Mouse (Mus musculus) cerebellum, postnatal 36 days (tissue): ENCODE measurements at regions not wholly inside any gene's neighbourhood (a gene's known extent, or its start where the extent isn't known, plus 50 kb on each side); places are given as distances from the start of the nearest gene placed in this dataset.

Experiments used
- DNase-seq, 2 experiments: peaks; one replicate each; pipeline ENCODE4 v3.0.0; 2021 to 2022; ENCODE audit warnings: mixed read lengths in 2 of 2

- DNase-seq, result no peak
Observed at GRCm38 (mm10) chr8:26358711-26359136, 239.4 kb downstream of the Gm45692 start.

- no peak for DNase-seq
Observed at GRCm38 (mm10) chr8:26362366-26362765, 243.0 kb downstream of the Gm45692 start.

- no peak for DNase-seq
Observed at GRCm38 (mm10) chr8:26363616-26364015, 244.3 kb downstream of the Gm45692 start.

GRCm38 (mm10) chr8:26364637-26365036 is 245.3 kb downstream of the Gm45692 start:
- no peak for DNase-seq

DNA sequence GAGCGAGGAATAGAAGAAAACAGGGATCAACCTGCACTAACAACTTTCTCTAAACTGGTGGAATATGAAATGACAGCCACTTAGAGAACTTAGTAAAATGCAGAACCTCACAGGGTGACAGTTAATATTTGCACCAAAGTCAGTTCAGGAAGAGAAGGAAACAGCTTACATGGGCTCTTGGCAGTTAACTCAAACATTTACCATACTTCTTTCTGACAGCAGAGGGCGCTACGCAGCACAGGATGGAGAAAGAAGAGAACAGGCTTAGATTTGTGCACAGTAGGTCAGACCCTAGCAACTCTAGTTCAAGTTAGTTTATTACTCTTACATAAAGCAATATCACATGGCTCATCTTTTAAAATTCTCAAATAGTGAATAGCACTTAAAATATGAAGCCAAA is 261.3 kb downstream of the Gm45692 start:
- DNase-seq, result peak; percentile 69 to 86

DNA sequence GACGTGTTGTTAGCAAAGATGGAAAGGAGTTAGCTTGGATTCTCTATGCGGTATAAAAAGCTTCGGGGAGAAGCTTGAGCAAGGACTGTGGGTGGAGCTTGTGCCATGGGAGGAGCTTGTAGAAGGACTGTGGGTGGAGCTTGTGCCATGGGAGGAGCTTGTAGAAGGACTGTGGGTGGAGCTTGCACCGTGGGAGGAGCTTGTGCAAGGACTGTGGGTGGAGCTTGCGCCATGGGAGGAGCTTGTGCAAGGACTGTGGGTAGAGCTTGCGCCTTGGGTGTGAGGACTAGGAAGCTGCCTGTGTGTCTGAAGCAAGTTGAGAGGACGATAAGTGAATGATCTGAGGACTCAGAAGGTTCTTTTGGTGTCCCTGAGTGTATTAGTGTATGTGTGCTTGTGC is 263.1 kb downstream of the Gm45692 start:
- DNase-seq, result no peak

- no peak for DNase-seq
Observed at GRCm38 (mm10) chr8:26383886-26384285, 264.6 kb downstream of the Gm45692 start.

- no peak for DNase-seq
Observed at GRCm38 (mm10) chr8:26384305-26384993, 265.1 kb downstream of the Gm45692 start.

- DNase-seq, result no peak
Observed at GRCm38 (mm10) chr8:26384994-26385345, 265.6 kb downstream of the Gm45692 start.

GRCm38 (mm10) chr8:26395061-26395460 is 275.7 kb downstream of the Gm45692 start:
- no peak for DNase-seq

- DNase-seq, result no peak
Observed at GRCm38 (mm10) chr8:26420002-26420401, 300.7 kb downstream of the Gm45692 start.

DNA sequence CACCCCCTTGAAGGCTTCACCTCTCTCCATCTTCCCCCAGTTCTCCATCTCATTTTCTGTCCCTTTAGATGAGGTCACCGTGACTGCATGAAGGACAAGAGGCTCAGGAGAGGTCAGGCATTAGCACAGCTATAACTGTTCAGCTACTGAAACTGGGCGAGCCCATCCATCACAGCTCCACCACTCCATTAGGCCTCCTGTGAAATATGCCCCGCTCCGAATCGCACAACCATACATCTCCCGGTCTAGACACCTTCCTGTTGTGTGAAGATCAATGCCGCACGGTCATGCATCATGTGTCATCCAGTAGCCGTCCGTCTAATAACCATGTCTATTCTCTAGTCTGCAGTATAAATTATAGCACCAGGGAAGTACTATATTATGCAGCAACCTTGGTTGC is 301.2 kb downstream of the Gm45692 start:
- DNase-seq, result no peak

- peak; percentile 42 to 50 for DNase-seq
Observed at GRCm38 (mm10) chr8:26427311-26427710, 308.0 kb downstream of the Gm45692 start.

DNA sequence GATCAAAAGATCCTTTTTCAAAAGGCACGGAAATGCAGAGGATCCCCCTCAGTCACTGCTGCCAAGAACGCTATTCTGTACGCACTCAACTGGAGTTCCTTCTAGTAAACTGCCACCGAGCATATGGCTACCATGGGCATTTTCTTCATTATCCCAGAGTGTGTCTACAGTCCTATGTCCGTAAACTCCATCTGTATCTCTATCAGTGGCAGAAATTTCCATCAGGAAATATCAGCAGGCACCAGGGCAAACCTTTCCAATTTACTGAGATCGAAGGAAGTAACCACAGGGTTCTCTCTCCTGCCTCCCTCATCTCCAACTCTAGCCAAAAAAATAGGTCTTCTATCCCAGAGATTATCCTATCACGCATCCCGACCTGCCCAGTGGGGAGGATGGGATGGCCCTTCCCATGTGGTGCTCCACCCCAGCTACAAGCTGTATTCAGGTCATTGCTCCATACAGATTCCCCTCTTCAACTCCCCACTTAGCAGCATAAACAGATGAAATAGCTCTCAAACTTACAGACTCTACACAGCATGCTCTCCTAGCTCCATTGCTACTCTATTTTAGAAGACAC is 310.5 kb downstream of the Gm45692 start:
- peak in 1 of 2 experiments; percentile 25 for DNase-seq

DNA sequence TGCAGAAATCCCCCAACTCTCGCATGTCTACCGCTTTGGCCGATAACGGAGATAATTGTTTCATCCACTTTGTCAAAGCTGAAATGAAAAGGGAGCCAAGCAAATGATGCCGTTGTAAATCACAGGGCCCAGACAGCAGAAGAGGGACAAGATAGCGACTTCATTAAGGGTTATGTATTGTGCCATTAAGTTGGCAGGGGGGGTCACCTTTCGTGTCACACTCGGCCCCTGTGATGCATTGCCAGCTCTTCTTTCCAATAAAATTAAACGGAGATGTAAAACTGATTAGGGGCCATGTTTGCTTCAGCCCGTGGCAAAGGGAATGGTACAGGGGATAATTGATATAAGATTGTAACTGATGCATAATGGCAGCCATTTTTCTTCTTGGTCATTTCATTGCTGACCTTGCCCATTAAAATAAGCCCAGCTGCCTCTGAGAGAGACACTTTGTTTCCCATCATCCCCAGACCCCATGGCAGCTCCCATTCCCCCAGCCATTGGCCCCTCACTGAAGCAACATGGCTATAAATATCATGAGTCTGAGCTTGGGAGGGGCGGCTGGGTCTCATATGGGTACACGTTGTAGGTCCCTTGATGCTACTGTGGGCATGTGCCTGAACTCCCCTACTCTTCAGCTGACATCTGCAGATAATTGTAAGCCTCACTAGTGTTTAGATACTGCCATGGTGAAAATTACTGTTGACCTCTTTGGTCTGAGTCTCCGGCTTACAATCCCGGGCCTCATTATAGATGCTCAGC is 313.0 kb downstream of the Gm45692 start:
- no peak for DNase-seq

- DNase-seq, result no peak
Observed at GRCm38 (mm10) chr8:26436236-26436635, 316.9 kb downstream of the Gm45692 start.

GRCm38 (mm10) chr8:26437571-26437970 is 318.2 kb downstream of the Gm45692 start:
- no peak for DNase-seq

GRCm38 (mm10) chr8:26438246-26438862 is 319.0 kb downstream of the Gm45692 start:
- no peak for DNase-seq

DNA sequence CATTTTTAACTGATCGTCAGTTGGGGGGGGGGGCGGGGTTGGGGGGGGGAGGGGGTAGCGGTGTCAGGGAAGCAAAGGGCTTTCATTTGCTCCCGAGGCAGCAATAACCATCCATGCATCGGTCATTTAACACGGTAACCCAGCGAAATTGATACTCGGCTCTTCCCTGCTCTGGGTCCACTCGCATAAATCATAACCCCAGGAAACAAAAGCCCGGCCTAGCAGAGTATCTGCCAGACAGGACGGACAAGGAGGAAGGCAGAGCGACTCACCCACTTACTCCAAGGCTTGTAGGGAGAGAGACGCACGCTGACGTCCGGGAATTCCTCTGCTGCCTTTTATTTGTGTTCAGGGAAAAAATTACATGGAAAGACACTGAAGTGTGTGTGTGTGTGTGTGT is 319.5 kb downstream of the Gm45692 start:
- DNase-seq, result no peak

DNA sequence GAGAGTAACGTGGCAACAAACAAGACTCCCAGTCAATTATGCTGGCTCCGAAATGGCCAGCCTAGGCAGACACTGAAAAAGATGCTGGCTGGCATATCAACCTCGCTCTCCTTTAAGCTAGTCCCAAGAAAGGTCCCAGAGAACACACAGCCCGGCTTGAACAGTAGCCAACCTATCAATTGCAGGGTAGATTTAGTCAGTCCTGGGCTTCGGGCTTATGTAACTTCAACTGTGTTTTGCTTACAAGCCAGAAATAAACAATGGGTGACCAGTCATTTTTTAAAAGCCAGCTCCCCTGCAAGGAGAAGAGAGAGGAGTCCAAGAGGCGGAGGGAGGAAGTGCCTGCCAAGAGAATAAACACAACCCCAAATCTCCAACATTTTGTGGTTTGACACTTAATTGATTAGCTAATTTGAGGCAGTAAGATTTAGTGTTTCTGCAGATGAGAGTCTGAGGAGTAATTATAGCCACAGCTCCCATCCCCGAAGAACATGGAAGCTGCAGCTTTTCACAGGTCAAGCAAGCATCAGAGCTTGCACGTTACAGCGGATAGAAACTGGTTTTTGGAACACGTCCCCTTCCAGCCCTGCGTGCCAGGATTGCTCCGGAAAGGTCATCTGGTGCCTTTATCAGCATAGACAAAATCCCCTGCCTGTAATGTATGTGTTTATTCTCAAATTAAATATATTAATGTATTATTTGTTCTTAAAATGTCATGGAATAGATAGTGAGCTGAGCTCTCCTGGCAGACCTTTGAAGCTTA is 322.1 kb downstream of the Gm45692 start:
- DNase-seq, result peak; percentile 75 to 77

DNA sequence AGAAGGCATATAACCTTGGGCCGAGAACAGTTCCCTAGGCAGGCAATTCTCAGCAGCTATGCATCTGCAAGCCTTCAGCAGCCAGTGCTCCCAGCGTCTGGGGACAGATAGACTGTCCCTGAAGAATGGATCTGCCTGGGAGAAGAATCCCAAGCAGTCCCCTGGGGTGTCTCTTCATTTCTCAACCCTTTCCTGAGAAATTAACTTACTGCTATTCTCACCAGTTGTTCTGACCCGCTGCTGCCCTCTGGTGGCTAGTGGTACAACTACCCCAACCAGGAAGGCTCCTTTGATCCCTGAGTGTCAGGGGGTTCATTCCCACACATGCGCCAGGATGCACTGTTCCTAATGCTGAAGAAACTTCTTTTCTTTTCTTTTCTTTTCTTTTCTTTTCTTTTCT is 323.7 kb downstream of the Gm45692 start:
- DNase-seq, result peak; percentile 83 to 84

DNA sequence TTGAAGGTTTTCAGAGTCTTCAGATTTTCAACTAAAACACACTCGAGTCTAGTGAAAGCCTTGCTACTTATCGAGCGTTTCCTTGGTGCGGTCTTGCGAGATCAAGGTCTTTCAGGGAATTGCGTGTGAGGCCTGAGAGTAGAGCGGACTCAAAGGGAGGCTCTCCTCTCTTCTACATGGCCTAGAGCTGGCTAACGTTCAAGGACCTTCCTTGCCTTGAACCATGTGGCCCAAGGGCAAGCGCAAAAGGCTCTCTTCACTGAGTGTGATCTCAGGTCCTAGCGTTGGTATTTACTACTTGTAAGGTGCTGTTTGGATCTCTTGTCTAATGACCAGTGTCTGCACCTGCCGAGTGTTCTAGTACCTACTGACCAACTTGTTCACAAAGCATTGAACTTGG is 324.4 kb downstream of the Gm45692 start:
- DNase-seq, result no peak

GRCm38 (mm10) chr8:26445991-26446390 is 326.7 kb downstream of the Gm45692 start:
- DNase-seq, result no peak
